Mouse (Mus musculus) midbrain, embryonic 15.5 days (tissue): Measurements from ENCODE around the gene Atn1. TPM values are rescaled to one million over a fixed set of nuclear protein-coding genes. Genes with fewer than 3 reads are reported as not detected.

Experiments used
- ATAC-seq: fragments of 200-750 bp; cut with Nextera tagmentation; replicated peaks from 2 replicates; pipeline ENCODE4 v1.8.0; 2017; ENCODE audit warnings: moderate TSS enrichment
- H3K27ac ChIP-seq: fragments of 300-500 bp; sonication (generic); 2 replicates; pipeline ENCODE4 v1.5.1; 2015; ENCODE audit warnings: mild to moderate bottlenecking, inconsistent platforms
- H3K27me3 ChIP-seq: fragments of 300-500 bp; sonication (generic); replicated peaks from 2 replicates; pipeline ENCODE4 v1.6.1; 2015; ENCODE audit warnings: inconsistent platforms
- H3K36me3 ChIP-seq: fragments of 300-500 bp; sonication (generic); replicated peaks from 2 replicates; pipeline ENCODE4 v1.6.1; 2015; ENCODE audit warnings: inconsistent platforms
- H3K4me1 ChIP-seq: fragments of 300-500 bp; sonication (generic); 2 replicates; pipeline ENCODE4 v1.6.1; 2015; ENCODE audit warnings: inconsistent platforms
- H3K4me2 ChIP-seq: fragments of 300-500 bp; sonication (generic); 2 replicates; pipeline ENCODE4 v1.6.1; 2015; ENCODE audit warnings: inconsistent platforms, mild to moderate bottlenecking, moderate library complexity
- H3K4me3 ChIP-seq: fragments of 300-500 bp; sonication (generic); 2 replicates; pipeline ENCODE4 v1.5.1; 2015; ENCODE audit warnings: mild to moderate bottlenecking, inconsistent platforms
- H3K9ac ChIP-seq: fragments of 300-500 bp; sonication (generic); 2 replicates; pipeline ENCODE4 v1.6.1; 2015; ENCODE audit warnings: mild to moderate bottlenecking, inconsistent platforms
- H3K9me3 ChIP-seq: fragments of 300-500 bp; sonication (generic); 2 replicates; pipeline ENCODE4 v1.6.1; 2016; ENCODE audit warnings: inconsistent platforms
- WGBS: fragments of 180-500 bp; shearing (Covaris S2); methylation state at CpG from one replicate; pipeline ENCODE4 v1.1.7; 2015; ENCODE audit warnings: mixed read lengths; 5-methylcytosine and 5-hydroxymethylcytosine counted together
- microRNA counts: library from miRNA; unstranded; fragments of <30 nt; microRNA quantifications from one replicate; lab custom pipeline; 2016
- microRNA-seq: library from miRNA; unstranded; fragments of <30 nt; microRNA quantifications from one replicate; pipeline ENCODE4, GENCODE M21; 2016
- polyA plus RNA-seq: library from polyadenylated mRNA; unstranded; fragments of >200 nt; fragmentation: Nextera tagmentation; extraction: Ambion mirVana; gene quantifications from 2 replicates; pipeline ENCODE4 v1.2.1, GENCODE M21; 2015

Atn1 gene
- polyA plus RNA-seq, 1 experiment from 2014 or later, result 32.7 TPM

GRCm38 (mm10) chr6:124699366-124699765 is 57.0 kb downstream of the Atn1 start:
- no peak overlapping the region for H3K4me3 ChIP-seq
- H3K27me3 ChIP-seq, result no peaks in the 10 kb centered on the region
- H3K36me3 ChIP-seq, result peaks cover 20% of the 10 kb centered on the region
- no peaks in the 10 kb centered on the region for H3K9me3 ChIP-seq
- WGBS, result 90% methylated on average over 4 of the region's 4 CpGs
- no peak overlapping the region for H3K9ac ChIP-seq
- no peaks in the 10 kb centered on the region for H3K4me1 ChIP-seq
- ATAC-seq, result no peak
- no peak overlapping the region for H3K4me2 ChIP-seq
- no peak overlapping the region for H3K27ac ChIP-seq

GRCm38 (mm10) chr6:124698751-124699150 is 57.6 kb downstream of the Atn1 start:
- 91% methylated on average over 6 of the region's 6 CpGs for WGBS
- H3K36me3 ChIP-seq, result peaks cover 16% of the 10 kb centered on the region
- H3K27ac ChIP-seq, result no peak overlapping the region
- no peaks in the 10 kb centered on the region for H3K27me3 ChIP-seq
- H3K9me3 ChIP-seq, result no peaks in the 10 kb centered on the region
- no peaks in the 10 kb centered on the region for H3K4me1 ChIP-seq
- no peak overlapping the region for H3K4me2 ChIP-seq
- H3K9ac ChIP-seq, result no peak overlapping the region
- no peak for ATAC-seq
- no peak overlapping the region for H3K4me3 ChIP-seq

DNA sequence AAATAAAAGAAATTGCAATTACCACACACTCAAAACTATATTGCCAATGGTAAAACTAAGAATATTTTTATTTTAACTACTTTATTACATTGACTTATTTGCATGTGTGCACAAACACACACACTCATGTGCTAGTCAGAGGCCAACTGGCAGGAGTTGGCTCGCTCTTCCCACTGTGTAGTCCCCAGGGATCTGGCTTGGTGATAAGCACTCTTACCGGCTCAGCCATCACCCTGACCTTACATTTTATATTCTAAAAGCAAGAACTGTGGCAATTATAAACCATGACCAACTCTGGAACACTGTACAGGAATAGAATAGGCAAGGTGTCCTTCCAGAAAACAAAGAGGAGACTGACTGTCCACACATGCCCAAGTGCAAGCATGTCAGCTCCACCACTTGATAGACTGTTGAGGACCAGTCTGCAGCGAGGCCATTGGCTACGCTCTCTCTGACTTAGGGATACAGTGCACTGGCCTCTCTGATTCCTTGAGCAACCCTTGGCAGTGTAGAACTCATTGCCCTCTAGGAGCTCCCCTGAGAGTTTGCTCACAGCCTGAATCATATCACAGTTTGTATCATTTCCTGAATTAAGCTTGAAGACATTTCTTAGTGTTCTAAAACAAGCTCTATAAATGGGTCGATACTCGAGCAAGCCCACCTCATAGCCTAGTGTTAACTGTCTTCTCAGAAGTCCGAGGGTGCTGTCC is 59.7 kb downstream of the Atn1 start:
- Histone ChIP-seq H3K27ac (no peak overlapping the region), H3K9me3 (no peaks in the 10 kb centered on the region), H3K4me3 (no peak overlapping the region), H3K9ac (no peak overlapping the region), H3K4me1 (no peaks in the 10 kb centered on the region), H3K36me3 (no peaks in the 10 kb centered on the region; the same call in 1 of the 2 replicates), H3K4me2 (no peak overlapping the region), H3K27me3 (no peaks in the 10 kb centered on the region)
- ATAC-seq, result no peak
- 94% methylated on average over 7 of the region's 7 CpGs for WGBS

DNA sequence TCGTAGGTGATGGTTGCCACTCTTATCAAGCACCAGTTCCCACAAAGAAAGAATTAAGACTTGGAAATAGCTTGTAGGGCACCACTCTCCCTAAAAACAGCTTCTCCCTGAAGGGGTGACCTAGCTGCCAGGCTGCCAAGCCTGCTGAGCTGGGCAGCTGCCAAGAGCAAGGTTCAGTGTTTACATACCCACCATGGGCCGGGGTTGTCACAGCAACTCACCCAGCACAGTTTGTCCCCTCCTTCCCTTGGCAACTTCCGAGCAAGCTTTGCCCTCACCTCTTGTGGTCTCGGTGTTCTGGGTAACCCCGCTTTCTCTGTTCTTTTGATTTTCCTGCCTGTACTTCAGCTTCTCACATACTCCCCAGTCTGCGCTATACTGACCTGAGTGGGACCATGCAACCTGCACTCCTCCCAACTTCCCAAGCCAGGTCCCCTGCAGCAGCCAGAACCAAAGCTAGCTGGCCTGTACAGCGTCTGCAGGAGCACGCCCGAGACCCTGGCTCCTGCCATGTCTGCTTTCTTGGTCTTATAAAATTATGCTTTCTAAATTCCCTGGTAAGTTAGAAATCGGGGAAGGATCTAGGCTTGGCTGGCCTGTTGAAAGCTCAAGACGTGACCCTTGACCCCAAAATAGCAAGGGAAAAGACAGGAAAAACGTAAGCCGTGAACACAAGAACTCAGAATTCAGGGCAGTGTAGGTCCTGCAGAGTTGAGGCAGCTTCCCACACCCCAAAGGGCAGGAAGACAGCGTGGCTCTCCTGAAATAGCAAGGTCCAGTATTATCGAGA is 62.0 kb downstream of the Atn1 start:
- WGBS, result 76% methylated on average over 15 of the region's 15 CpGs
- Histone ChIP-seq H3K27ac (peak overlapping the region; percentile 36; the same call in 1 of the 2 replicates), H3K9me3 (no peaks in the 10 kb centered on the region), H3K4me1 (no peaks in the 10 kb centered on the region), H3K9ac (no peak overlapping the region), H3K27me3 (no peaks in the 10 kb centered on the region), H3K36me3 (no peaks in the 10 kb centered on the region), H3K4me2 (no peak overlapping the region), H3K4me3 (no peak overlapping the region)
- peak; percentile 61; the same call in 1 of the 2 replicates for ATAC-seq

DNA sequence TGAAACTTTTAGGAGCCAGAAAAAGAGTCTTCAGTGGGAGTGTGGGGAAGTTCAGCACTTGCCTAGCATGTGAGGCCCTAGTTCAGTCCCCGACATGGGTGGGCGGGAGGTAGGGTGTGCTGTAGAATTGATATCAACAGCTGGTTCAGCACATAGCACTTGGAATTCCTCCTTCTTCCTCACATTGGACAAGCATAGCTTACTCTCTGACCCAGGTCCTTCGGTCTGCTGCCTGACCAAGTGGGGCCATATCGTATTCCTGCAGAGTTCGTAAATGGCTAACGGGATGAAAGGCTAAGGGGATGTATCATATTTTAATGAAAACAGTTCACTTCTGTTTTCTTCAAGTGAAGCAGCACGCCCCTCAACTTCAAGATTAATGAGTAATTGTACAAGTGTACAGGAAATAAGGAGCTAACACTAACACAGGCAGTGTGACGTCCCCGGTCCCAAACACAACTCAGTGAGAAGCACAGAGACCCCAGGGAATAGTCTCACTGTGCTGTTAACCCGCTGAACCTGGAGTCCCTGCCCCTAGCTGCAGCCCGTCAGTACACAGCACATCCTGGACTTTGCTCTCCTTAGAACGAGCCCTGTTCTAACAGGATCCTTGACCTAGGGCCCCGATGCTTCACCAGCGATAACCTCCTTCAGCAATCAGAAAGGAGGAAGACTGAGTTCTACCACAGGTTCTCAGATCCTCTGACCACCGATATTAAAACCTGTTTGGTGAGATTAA is 62.9 kb downstream of the Atn1 start:
- Histone ChIP-seq H3K36me3 (no peaks in the 10 kb centered on the region), H3K9me3 (no peaks in the 10 kb centered on the region), H3K27me3 (no peaks in the 10 kb centered on the region), H3K4me2 (no peak overlapping the region), H3K9ac (no peak overlapping the region), H3K4me3 (no peak overlapping the region), H3K4me1 (no peaks in the 10 kb centered on the region), H3K27ac (no peak overlapping the region)
- ATAC-seq, result no peak
- 83% methylated on average over 15 of the region's 15 CpGs for WGBS

MicroRNAs within 50 kb of the gene (microRNA counts, 519-probe panel; counts per million panel counts)
- not detected for microRNA mmu-miR-141 (lab: Ali Mortazavi, UCI)
- microRNA mmu-miR-200c (lab: Ali Mortazavi, UCI), result 1,782 counts per million, percentile 10 among the panel's probes with 10 or more counts

Small RNAs within 50 kb of the gene (microRNA-seq; reads per million reads assigned to microRNA genes)
- gene Mir141 (5.1 reads per million, percentile 23 among the genes with 10 or more reads in this experiment), gene Mir200c (28.0 reads per million, percentile 39 among the genes with 10 or more reads in this experiment)

Other genes starting within 250 kb of the Atn1 start
- gene C1ra, start 244.1 kb downstream of the Atn1 start, polyA plus RNA-seq, result 0.27 and 0.28 TPM in 2 replicates
- 0.92 and 1.1 TPM in 2 replicates for gene C1s1, start 214.2 kb downstream of the Atn1 start, polyA plus RNA-seq
- not detected in 2 replicates for gene C1rb, start 186.2 kb downstream of the Atn1 start, polyA plus RNA-seq
- gene C1s2, start 120.4 kb downstream of the Atn1 start, polyA plus RNA-seq, result 0.13 TPM in 1 of 2 replicates, not detected in the other
- 45.6 and 51.9 TPM in 2 replicates for gene Lpcat3, start 93.5 kb downstream of the Atn1 start, polyA plus RNA-seq
- gene Emg1, start 44.3 kb downstream of the Atn1 start, polyA plus RNA-seq, result 107 and 109 TPM in 2 replicates
- 254 and 256 TPM in 2 replicates for gene Phb2, start 44.2 kb downstream of the Atn1 start, polyA plus RNA-seq
- gene Ptpn6, start 17.8 kb downstream of the Atn1 start, polyA plus RNA-seq, result 3.9 and 5.6 TPM in 2 replicates
- gene Grcc10, start 15.2 kb downstream of the Atn1 start, polyA plus RNA-seq, result 668 and 674 TPM in 2 replicates
- gene Gm45234, start 503 bp downstream of the Atn1 start, polyA plus RNA-seq, result not detected in 2 replicates
- gene Eno2, start 13.1 kb upstream of the Atn1 start, polyA plus RNA-seq, result 89.2 and 90.8 TPM in 2 replicates
- gene Lrrc23, start 23.2 kb upstream of the Atn1 start, polyA plus RNA-seq, result 4.8 and 6.7 TPM in 2 replicates
- gene Spsb2, start 52.1 kb upstream of the Atn1 start, polyA plus RNA-seq, result 8.8 and 10.1 TPM in 2 replicates
- gene Tpi1, start 57.8 kb upstream of the Atn1 start, polyA plus RNA-seq, result 383 and 391 TPM in 2 replicates
- 233 and 234 TPM in 2 replicates for gene Usp5, start 73.0 kb upstream of the Atn1 start, polyA plus RNA-seq
- 23.2 and 32.9 TPM in 2 replicates for gene Cdca3, start 73.0 kb upstream of the Atn1 start, polyA plus RNA-seq
- gene Gnb3, start 83.8 kb upstream of the Atn1 start, polyA plus RNA-seq, result 2.6 and 2.8 TPM in 2 replicates
- gene P3h3, start 101.2 kb upstream of the Atn1 start, polyA plus RNA-seq, result 16.1 and 18.1 TPM in 2 replicates
- gene Gpr162, start 107.5 kb upstream of the Atn1 start, polyA plus RNA-seq, result 41.0 and 42.0 TPM in 2 replicates
- gene Cd4, start 131.7 kb upstream of the Atn1 start, polyA plus RNA-seq, result 0.21 and 0.33 TPM in 2 replicates
- 2.8 and 3.2 TPM in 2 replicates for gene Lag3, start 155.2 kb upstream of the Atn1 start, polyA plus RNA-seq
- 880 and 884 TPM in 2 replicates for gene Ptms, start 163.6 kb upstream of the Atn1 start, polyA plus RNA-seq
- 559 and 568 TPM in 2 replicates for gene Mlf2, start 174.9 kb upstream of the Atn1 start, polyA plus RNA-seq
- gene Cops7a, start 209.0 kb upstream of the Atn1 start, polyA plus RNA-seq, result 94.5 and 95.5 TPM in 2 replicates
- 70.8 and 75.8 TPM in 2 replicates for gene Pianp, start 240.2 kb upstream of the Atn1 start, polyA plus RNA-seq